Mouse (Mus musculus): Measurements from ENCODE around the gene Herc3.
"Not testable (repeated sequence)": the region's sequence is repeated elsewhere in the genome, so short reads cannot be mapped to it uniquely, and the experiment has no call there.

DNA sequence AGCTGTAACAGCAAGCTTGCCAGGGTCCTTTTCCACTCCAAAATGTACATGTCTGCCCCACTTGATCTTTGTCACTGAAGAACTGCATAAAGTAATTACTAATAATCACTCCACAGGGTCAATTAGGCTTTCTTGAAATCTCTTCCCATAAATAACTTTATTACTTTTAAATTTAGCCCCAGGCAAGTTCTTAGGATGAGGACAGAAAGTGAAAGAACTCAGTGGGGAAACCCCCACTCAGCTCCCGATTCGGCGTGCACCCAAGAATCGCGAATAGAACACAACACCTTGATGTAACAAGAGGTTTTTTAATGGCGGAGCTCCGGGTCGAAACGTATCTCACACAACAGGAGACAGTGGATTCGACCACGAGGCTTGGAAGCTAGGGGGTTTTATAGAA, 14.2 kb upstream of the Herc3 start:
- TF ChIP-seq CTCF (IDR thresholded peaks at IDR 0.05; ENCODE audit: low read depth, low read length); POLR2A (IDR thresholded peaks at IDR 0.05; ENCODE audit: borderline replicate concordance, low read depth, low read length): not testable (repeated sequence)

Data from bone marrow macrophage, adult 2 months (primary cell).